Mouse (Mus musculus) induced T-regulatory cell, adult 2 months (primary cell): ENCODE measurements around the gene Cenpm.

Experiments used
- DNase-seq: peaks from one replicate; pipeline ENCODE4 v3.0.0-alpha.2; 2012; ENCODE audit warnings: low read depth

The Cenpm gene

GRCm38 (mm10) chr15:82215332-82216046, 29.1 kb downstream of the Cenpm start:
- DNase-seq, result no peak

GRCm38 (mm10) chr15:82213222-82213621, 31.3 kb downstream of the Cenpm start:
- no peak for DNase-seq

- DNase-seq, result no peak
Measured at GRCm38 (mm10) chr15:82212752-82213063, 31.8 kb downstream of the Cenpm start, which contains the start of gene Shisa8. Shisa8 (minus strand) TSS chr15:82212815.

- no peak for DNase-seq
Measured at GRCm38 (mm10) chr15:82211911-82212751, 32.4 kb downstream of the Cenpm start.

GRCm38 (mm10) chr15:82211281-82211680, 33.3 kb downstream of the Cenpm start:
- DNase-seq, result no peak

GRCm38 (mm10) chr15:82210801-82211200, 33.7 kb downstream of the Cenpm start:
- DNase-seq, result no peak

- DNase-seq, result no peak
Measured at GRCm38 (mm10) chr15:82209295-82210050, 35.1 kb downstream of the Cenpm start.

GRCm38 (mm10) chr15:82208307-82208706, 36.2 kb downstream of the Cenpm start:
- no peak for DNase-seq

GRCm38 (mm10) chr15:82207504-82208219, 36.9 kb downstream of the Cenpm start:
- DNase-seq, result no peak

- no peak for DNase-seq
Measured at GRCm38 (mm10) chr15:82207105-82207459, 37.5 kb downstream of the Cenpm start.

- DNase-seq, result no peak
Measured at GRCm38 (mm10) chr15:82206365-82207104, 38.0 kb downstream of the Cenpm start.

GRCm38 (mm10) chr15:82204680-82205371, 39.7 kb downstream of the Cenpm start:
- DNase-seq, result no peak

- no peak for DNase-seq
Measured at GRCm38 (mm10) chr15:82203611-82204351, 40.8 kb downstream of the Cenpm start.

- DNase-seq, result no peak
Measured at GRCm38 (mm10) chr15:82203090-82203489, 41.5 kb downstream of the Cenpm start.

GRCm38 (mm10) chr15:82202086-82202485, 42.5 kb downstream of the Cenpm start:
- no peak for DNase-seq

- no peak for DNase-seq
Measured at GRCm38 (mm10) chr15:82199546-82199945, 45.0 kb downstream of the Cenpm start.

GRCm38 (mm10) chr15:82198342-82198741, 46.2 kb downstream of the Cenpm start:
- no peak for DNase-seq

- DNase-seq, result no peak
Measured at GRCm38 (mm10) chr15:82197937-82198336, 46.6 kb downstream of the Cenpm start.

GRCm38 (mm10) chr15:82197246-82197750, 47.2 kb downstream of the Cenpm start:
- DNase-seq, result no peak

- DNase-seq, result no peak
Measured at GRCm38 (mm10) chr15:82196300-82196699, 48.2 kb downstream of the Cenpm start.
